Comparison of ENCODE assay signal across 9 mouse cellular contexts in the genomic region with DNA sequence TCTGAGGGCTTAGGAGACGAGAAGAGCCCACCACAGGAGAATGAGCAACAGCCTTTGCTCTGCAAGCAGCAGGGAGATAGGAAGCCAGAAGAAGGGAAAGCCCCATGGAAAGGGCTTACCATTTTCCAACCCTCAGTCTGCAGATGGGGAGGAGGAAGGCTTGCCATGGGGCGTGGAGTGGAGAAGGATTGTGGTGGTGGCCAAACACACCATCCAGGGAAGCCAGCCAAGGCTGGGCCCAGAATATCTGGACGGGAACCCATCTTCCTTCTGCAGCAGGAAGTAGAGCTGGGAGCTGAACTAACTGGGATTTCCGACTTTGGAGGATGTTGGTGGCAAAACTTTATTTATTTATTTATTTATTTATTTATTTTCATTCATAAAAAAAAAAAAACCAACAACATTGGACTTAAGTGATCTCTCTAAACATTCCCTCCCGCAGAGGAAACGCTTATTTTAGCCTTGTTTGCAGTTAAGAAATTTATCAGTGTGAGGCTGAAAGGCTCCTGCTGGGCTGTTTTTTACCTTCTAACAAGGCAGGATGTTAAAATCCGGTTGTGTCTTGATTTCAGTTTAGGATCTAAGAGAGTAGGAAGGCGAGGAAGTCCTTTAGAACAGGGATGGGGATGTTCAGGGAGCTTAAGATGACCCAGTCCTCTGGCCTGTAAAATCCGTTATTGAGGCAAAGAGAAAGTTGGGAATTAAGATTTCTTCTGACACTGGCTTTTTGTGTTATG. TPM values are rescaled to one million over a fixed set of nuclear protein-coding genes. Genes with fewer than 3 reads are reported as not detected.
A peak's percentile ranks its signal among the peaks of the same experiment; 100 is the strongest.
DNase-seq lines count a peak whose midpoint lies in the region; ATAC-seq lines count a peak whose summit lies in the region.
"Had no signal": no experiment of that assay in that cellular context is flagged by ENCODE, and none has a peak within 500 bp of the region (broad histone marks: within the 10 kb centered on the region; RNA-seq: fewer than 3 reads in every experiment).

No protein-coding gene starts in this region.

- peak; percentile 68 for DNase-seq in 3134 (ENCODE audit: extremely low read depth, insufficient read length, low spot score)
- DNase-seq in adrenal gland, postnatal 25 days, result peak; percentile 19
- peak; percentile 66 to 70 for DNase-seq in kidney, postnatal 25 days
- DNase-seq in yolk sac, embryonic 10.5 days (ENCODE audit: low spot score), result no peak
- DNase-seq: thymus, postnatal 4 days had no signal

- no peaks in the 10 kb centered on the region for H3K27me3 ChIP-seq in heart, embryonic 13.5 days (replicated peaks)
- H3K27me3 ChIP-seq in hindbrain, embryonic 13.5 days, result no peaks in the 10 kb centered on the region

- no peak for ATAC-seq in heart, embryonic 13.5 days (ENCODE audit: extremely low read depth, insufficient number of reproducible peaks, low FRiP score, low TSS enrichment)
- ATAC-seq in erythroid progenitor cell, adult 5-6 weeks (replicated peaks; ENCODE audit: low FRiP score, poor library complexity, severe bottlenecking), result no peak
- no peak for ATAC-seq in hindbrain, embryonic 13.5 days (ENCODE audit: low FRiP score)

- WGBS in heart, embryonic 13.5 days, result 47% methylated on average over 9 of the region's 9 CpGs
- 74% methylated on average over 9 of the region's 9 CpGs for WGBS in hindbrain, embryonic 13.5 days

- H3K4me2 ChIP-seq in heart, embryonic 13.5 days, result no peak overlapping the region
- H3K4me2 ChIP-seq in hindbrain, embryonic 13.5 days, result no peak overlapping the region
- H3K4me2 ChIP-seq: liver, embryonic 11.5 days had no signal

- no peaks in the 10 kb centered on the region; the same call in 1 of the 2 replicates for H3K9me3 ChIP-seq in heart, embryonic 13.5 days
- H3K9me3 ChIP-seq in hindbrain, embryonic 13.5 days, result no peaks in the 10 kb centered on the region

- H3K4me1 ChIP-seq in heart, embryonic 13.5 days, result peaks cover 10% of the 10 kb centered on the region
- no peaks in the 10 kb centered on the region for H3K4me1 ChIP-seq in hindbrain, embryonic 13.5 days (replicated peaks)

- H3K4me3 ChIP-seq in heart, embryonic 13.5 days, result no peak overlapping the region
- H3K4me3 ChIP-seq in hindbrain, embryonic 13.5 days, result no peak overlapping the region

- H3K27ac ChIP-seq in heart, embryonic 13.5 days (replicated peaks), result peak overlapping the region; percentile 2; the same call in 1 of the 2 replicates
- H3K27ac ChIP-seq in hindbrain, embryonic 13.5 days, result no peak overlapping the region

- no peak overlapping the region for H3K9ac ChIP-seq in heart, embryonic 13.5 days
- no peak overlapping the region for H3K9ac ChIP-seq in hindbrain, embryonic 13.5 days

- no peaks in the 10 kb centered on the region for H3K36me3 ChIP-seq in heart, embryonic 13.5 days
- H3K36me3 ChIP-seq in hindbrain, embryonic 13.5 days, result no peaks in the 10 kb centered on the region

RNA-seq across cellular contexts. Expression of gene Smox, which starts 30.2 kb away (rescaled TPM):
- 24.9 and 25.2 TPM in 2 replicates for total RNA-seq in adrenal gland, postnatal 25 days (2021)
- 24.4 and 25.8 TPM in 2 replicates for polyA plus RNA-seq in heart, embryonic 13.5 days (2015; fragmentation: Nextera tagmentation; extraction: Ambion mirVana)
- 207 and 218 TPM in 2 replicates for total RNA-seq in erythroid progenitor cell, adult 5-6 weeks (2015; ENCODE audit: low replicate concordance)
- 251 and 312 TPM in 2 replicates for total RNA-seq in erythroid progenitor cell, adult 5-6 weeks (2017; ENCODE audit: low replicate concordance)
- polyA plus RNA-seq in hindbrain, embryonic 13.5 days (2015; fragmentation: Nextera tagmentation; extraction: Ambion mirVana), result 47.9 and 50.1 TPM in 2 replicates
